Mouse (Mus musculus) inflammation-experienced regulatory T-cells, adult 6 months (primary cell): ENCODE data around the gene Gale. TPM values are rescaled to one million over a fixed set of nuclear protein-coding genes. Genes with fewer than 3 reads are reported as not detected.

ENCODE experiments used
- ATAC-seq: one replicate; pipeline ENCODE4 v1.8.0; 2017
- polyA plus RNA-seq, 3 experiments: library from polyadenylated mRNA; unstranded; fragments of 100-300 nt; shearing (Covaris generic); gene quantifications; one replicate each; pipeline ENCODE4 v1.2.1; 2017

The Gale gene
- polyA plus RNA-seq, 3 experiments from 2014 or later = 14.2 to 26.3 (median 19.0) TPM

DNA sequence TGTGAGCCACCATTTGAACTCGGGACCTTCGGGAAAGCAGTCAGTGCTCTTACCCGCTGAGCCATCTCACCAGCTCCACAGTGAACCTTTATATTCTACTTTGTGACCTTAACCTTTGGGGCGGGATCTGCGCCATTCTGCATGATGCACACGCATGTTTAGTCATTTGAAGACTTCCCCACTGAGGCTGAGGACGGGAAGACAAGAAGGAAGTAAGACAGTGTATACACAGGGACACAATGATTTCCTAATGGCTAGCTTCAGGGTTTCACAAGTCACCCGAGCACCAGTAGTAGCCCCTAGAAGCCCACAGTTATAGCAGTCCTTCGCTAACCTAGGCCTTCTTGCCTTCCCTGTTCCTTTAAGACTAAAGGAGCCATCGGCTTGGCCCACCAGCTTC is 17.8 kb upstream of the Gale start:
- no peak for ATAC-seq

DNA sequence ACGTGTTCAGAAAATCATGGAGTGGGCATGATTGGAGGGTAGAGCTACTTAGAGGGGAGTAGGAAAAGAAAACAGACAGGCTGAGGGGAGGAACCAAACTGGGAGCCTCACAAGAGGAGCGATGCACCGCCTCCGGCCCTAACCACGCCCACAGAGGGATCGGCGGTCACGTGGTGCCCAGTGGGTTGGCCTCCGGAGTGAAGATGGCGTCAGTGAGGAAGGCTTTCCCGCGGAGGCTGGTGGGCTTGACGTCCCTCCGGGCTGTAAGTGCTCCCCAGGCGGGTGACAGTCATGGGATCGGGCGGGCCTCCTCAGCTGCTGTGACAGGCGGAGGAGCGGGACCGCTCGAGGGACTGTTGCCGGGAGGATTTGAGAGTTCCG is 17.3 kb upstream of the Gale start, which contains the start of gene Hmgcl:
TSS of gene Hmgcl (plus strand) at position 171 of the 381 bp plus-strand sequence.
- ATAC-seq = peak; percentile 98

DNA sequence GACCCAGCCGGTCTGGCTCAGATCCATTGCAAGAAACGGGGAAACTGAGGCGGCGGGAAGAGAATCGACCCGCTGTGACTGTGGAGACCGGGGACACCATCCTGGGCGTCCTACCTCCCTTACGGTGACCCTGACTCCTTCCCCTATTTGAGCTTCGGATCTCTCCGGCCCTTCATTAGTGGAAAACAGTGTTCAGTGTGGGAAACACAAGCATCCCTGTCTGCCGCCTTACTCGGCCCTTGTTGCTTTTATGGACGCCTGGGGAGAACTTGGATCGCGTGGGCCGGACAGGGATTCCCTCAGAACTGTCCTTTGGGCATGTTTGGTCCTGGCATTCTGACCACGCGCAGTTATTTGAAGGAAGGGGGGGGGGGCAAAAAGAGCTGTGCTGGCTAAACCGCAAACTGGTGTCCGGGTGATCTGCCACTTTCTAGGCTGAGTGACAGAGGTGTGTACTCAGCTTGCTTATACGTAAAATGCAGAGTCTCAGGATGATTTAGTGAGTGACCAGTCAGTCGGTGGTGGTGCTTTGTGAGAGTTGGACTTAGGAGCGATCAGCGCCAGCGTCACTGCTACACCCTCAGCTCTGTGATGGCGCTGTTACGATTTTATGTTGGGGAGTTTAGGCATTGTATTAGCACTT is 16.7 kb upstream of the Gale start:
- no peak for ATAC-seq

DNA sequence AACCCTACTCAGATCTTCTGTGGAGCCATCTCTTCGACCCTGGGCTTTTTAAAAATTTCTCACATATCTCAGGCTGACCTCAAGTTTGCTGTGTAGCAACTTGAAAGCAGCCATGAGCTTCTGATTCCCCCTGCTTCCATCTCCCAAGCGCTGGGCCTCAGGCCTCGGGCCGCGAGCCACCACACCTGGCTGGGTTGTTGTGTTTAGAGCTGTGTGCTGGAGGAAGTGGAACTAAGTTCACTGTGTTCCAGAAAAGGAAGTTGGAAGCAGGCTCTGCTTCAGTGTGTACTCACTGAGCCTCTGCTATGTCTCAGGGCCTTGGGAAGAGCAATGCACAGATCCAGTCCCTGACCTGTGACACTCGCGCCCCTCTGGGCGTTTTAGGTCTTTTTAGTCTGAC is 15.4 kb upstream of the Gale start:
- no peak for ATAC-seq

DNA sequence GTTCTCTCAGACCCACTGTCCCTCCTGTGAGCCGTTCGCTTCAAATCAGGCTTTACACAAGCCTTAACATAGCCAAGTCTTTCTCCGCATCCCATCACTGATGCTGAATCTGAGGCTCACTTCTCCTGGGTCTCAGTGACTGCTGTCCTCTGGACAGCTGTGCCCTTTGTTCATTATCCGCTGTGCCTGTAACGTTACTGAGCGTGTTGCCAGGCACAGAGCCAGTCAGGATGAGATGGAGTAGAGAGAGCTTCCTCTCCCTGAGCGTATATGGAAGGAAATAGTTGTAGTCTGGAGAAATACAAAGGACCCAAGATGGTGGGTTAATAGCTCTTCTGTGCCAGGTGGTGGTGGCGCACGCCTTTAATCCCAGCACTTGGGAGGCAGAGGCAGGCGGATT is 14.1 kb upstream of the Gale start:
- ATAC-seq = no peak

DNA sequence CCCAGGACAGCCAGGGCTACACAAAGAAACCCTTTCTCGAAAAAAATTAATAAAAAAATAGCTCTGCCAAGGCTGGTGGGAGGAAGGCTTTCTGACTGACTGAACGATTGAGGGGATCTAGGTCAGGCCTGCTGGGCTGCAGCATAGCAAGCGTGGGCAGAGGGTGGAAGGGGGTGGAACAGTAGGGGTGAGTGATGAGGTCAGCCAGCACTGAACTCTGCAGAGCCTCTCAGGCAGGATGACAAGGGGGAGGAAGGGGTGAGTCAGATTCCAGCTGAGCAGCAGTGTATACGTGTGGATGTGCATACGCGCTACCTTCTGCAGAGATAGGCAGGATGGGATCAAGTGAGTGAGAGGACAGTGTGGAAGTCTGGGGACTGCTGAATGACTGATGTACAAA is 13.6 kb upstream of the Gale start:
- ATAC-seq = no peak

DNA sequence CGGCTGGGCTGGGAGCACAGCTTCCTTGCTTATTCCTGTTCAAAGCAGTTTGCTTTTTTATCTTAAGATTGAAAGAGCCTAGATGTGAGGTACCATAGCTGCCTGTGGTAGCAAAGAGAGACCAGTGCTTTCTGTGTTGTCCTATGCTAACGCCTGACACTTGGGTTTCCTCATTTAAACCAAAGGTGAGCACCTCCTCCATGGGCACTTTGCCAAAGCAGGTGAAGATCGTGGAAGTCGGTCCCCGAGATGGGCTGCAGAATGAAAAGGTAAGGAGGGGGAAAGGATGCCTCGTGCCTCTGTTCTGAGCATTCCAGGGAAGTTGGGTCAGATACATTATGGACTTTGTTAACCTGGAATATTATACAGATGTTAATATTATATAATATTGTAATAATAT is 13.2 kb upstream of the Gale start:
- no peak for ATAC-seq

DNA sequence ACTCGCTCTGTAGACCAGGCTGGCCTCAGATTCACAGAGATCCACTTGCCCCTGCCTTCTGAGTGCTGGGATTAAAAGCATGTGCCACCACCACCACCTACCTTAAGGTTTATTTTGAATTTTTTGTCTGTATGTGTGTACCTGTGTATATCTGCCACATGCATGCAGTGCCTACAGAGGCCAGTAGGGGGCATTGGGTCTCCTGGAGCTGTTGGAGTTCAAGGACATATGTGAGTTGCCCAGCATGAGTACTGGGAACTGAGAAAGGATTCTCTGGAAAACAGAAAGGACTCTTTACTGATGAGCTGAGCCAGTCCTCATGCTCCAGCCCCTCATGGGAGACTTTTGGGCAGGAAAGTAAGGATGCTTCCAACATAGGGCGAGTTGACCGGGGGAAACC is 12.0 kb upstream of the Gale start:
- no peak for ATAC-seq

DNA sequence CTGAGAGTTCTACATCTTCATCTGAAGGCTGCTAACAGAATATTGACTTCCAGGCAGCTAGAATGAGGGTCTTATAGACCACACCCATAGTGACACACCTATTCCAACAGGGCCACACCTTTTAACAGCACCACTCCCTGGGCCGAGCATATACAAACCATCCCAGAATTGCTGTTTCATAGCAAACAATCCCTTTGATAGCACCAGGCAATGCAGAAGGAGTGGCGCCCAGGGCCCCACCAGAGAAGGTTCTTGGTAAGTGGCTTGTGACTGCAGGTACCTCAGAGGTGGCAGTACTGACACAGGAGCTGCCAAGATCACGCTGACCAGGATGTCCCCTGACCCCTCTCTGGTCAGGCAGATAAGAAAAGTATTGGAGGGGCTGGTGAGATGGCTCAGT is 10.3 kb upstream of the Gale start:
- ATAC-seq = no peak

DNA sequence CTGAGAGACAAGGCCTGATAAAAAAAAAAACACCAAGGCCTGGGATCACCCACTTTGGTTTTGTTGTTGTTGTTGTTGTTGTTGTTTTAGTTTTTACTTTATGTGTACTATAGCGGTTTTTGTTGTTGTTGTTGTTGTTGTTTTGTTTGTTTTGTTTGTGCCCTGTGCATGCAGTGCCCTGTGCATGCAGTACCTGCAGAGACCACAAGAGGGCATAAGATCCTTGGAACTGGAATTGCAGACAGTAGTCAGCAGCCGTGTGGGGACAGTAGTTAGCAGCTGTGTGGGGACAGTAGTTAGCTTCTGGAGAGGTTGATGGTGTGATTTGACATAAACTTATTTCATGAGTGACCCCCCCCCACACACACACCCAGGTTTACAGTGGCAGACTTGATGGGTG is 9.3 kb upstream of the Gale start:
- ATAC-seq = peak; percentile 65

DNA sequence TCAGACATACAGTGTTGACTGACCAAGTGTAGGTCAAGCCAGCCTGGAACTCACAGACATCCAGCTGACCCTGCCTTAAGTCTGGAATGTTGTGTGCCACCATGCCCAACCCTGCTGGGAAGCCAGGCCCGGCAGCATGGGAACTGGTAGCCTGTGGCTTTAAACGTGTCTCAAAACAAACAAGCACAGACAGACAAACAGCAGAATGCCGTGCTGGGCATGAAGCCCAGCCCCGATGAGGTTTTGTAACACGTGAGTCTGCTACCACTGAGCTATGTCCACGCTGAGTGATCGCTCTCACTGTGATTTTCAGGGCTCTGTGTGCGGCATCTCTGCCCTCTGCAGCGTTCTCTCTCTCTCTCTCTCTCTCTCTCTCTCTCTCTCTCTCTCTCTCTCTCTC is 7.6 kb upstream of the Gale start:
- ATAC-seq = no peak

DNA sequence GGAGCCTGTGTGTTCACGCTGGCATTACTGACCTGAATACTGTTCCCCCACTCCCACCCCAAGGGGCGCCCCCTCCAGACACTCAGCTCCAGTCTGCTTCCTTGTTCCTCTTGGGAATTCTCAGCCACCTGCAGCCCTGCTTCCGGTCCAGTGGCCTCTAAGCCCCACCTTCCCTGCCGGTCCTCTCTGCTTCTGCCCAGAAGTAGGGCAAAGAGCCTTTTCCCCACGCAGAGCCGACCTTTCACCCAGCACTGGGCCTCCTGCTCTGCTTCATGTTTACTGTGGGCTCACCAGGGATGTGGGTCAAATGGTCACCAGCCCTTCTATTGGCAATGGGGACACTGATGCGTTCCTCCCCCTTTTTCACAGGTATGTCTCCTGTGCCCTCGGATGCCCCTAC is 5.2 kb upstream of the Gale start:
- ATAC-seq = no peak

DNA sequence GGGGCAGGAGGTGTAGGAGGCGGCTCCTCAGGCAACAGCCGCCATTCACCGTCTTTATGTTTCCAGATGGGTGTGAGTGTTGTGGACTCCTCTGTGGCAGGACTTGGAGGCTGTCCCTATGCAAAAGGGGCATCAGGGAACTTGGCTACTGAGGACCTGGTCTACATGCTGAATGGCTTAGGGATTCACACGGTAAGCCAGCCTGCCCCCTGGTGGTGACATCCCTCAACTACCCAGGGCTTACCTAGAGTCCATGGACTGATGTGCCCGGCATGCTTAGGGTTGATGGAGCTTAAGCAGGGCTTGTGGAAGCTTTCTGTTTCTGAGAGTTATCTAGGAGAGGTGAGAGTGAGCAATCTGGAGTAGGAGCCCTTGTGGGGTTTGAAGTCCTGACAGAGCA is 2.8 kb upstream of the Gale start:
- ATAC-seq = peak; percentile 52

DNA sequence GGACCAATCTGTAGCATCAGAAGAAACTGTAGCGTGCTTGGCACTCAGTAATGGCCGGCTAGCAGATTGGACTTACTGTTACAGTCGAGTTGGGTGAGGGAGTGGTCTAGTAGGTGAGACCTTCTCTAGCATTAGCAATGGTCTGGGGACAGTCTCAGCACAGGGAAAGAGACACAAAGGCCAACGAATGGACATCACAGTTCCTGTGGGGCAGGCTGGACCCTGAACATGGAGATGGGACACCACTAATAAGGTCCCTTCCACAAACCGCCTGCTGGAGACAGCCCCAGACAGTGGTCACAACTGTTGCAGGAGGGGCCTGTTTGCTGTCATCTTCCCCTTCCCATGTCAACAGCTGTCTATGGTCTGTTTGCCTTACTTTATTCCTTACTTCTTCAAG is 1.8 kb upstream of the Gale start:
- ATAC-seq = no peak

DNA sequence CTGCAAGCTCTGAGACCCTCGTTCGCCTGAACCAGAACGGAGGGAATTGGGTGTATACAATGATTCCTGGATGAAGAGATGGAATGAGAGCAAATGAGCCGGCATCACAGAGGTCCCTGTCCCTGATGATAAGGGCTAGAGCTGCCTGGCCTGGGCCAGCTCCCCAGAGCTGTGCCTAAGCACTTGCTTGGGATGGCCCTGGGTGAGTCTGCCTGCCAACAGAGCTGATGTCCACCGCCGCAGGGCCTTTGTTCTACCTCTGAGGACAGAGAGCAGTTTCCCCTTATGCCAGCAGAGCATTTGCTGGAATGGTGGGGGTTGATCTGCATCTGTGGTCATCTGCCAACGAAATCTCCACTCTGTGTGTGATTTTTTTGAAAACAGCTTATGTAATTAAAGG is 1.3 kb upstream of the Gale start:
- ATAC-seq = no peak

DNA sequence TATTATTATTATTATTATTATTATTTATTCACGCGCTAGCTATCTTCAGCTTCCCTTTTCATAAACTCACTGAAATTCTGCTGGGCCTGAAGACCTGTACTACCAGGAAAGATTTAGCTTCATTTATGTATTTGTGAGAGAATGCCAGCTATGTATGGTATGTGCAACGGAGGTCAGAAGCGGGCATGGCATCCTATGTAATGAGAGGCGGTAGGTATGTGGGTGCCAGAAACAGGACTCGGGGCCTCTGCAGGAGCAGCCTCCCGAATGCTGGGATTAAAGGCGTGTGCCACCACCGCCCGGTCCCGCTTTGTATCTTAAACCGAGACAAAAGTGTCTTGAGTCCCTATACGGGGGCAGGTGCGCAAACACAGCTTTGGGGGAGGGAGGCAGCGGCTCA is 581 bp upstream of the Gale start:
- ATAC-seq = no peak

DNA sequence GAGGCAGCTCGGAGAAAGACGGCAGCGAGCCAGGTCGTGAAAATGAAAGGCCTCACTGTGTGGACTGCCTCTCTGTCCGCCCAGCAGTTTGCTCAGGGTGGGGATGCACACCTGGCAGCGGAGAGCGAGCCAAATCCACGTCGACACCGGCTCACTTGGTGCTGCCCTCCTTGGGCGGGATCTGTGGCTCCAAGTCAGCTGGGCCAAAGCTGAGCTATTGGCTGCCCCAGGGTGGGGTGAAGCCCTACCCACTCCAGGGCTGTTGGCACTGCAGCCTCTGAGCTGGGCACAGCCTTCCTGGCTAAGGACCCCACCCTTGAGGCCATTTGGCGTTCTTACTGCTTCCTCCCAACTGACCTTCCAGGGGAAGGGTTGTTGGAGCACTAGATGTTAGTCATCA is 899 bp downstream of the Gale start:
- ATAC-seq = no peak

DNA sequence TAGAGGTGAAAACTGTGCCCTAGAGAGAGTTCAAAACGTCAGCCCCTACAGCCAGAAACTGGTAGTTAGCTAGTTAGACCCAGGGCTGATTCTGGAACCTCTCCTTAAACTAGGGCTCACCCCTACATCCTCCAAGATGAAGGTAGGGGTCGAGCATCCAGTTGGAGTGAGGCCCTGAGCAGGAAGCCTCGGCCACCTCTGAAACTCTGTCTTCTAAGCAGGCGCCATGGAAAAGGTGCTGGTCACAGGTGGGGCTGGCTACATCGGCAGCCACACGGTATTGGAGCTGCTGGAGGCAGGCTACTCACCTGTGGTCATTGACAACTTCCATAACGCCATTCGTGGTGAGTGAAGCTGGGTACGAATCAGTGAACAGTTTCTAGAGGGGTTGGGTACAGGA is 1.6 kb downstream of the Gale start:
- no peak for ATAC-seq

DNA sequence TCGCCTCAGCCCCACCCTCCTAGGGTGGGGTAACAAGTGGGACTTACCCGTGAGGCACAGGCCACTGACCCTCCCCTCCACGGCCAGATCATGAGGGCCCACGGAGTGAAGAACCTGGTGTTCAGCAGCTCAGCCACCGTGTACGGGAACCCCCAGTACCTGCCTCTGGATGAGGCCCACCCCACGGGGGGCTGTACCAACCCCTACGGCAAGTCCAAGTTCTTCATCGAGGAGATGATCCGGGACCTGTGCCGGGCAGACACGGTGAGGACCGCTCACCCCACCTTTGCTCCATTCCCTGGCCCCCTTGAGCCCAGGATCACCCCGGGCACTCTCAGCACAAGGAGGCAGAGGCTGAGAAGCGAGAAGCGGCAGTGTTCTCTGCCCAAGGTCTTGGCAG is 2.8 kb downstream of the Gale start:
- no peak for ATAC-seq

DNA sequence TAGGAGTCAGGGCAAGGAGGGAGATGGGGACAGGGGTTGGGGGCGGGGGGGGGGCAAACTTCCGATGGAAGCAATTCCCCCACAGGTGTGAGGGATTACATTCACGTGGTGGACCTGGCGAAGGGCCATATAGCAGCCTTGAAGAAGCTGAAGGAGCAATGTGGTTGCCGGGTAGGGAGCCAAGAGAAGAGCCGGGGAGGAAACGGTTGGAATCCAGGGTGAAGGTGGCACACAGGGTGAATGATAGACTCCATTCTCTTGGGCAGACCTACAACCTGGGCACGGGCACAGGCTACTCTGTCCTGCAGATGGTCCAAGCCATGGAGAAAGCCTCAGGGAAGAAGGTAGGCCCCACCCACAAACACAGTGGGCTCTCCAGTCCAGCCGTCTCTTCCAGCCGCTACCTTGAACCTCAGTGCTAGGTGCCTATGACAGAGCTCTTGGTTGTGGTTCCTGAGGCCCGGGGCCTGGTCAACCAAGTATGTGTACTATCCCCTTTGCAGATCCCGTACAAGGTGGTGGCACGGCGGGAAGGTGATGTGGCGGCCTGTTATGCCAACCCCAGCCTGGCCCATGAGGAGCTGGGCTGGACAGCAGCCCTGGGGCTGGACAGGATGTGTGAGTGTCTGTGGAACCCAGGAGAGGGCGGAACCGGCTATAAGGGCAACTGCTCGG is 3.7 kb downstream of the Gale start:
- no peak for ATAC-seq

DNA sequence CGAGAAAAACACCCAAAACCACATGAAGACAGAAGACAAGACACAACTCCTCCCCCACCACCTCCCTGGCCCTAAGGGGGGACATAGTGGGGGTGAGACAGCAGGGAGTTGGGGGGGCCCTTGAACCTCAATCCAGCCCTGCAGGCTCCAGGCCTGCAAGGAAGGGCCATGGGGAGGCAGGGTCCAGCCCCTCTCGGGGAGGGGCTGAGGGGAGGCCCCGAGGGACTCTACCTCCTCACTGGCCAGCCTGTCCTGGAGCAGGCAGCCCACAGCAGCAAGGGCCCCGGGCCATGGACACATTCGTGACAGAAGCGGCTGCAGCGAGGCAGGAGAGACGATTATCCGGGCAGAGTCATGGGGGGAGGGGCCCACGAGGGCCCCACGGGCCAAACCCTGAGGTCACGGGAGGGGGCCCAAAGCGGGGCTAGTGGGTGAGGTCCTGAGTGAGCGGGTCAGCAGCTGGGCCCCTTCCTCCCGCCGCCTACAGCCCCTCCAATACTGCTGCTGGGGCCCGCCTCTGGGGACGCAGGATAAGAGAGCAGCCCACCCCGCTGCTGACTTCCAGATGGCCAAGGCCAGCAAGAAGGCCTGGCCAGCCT is 4.8 kb downstream of the Gale start:
- ATAC-seq = no peak

DNA sequence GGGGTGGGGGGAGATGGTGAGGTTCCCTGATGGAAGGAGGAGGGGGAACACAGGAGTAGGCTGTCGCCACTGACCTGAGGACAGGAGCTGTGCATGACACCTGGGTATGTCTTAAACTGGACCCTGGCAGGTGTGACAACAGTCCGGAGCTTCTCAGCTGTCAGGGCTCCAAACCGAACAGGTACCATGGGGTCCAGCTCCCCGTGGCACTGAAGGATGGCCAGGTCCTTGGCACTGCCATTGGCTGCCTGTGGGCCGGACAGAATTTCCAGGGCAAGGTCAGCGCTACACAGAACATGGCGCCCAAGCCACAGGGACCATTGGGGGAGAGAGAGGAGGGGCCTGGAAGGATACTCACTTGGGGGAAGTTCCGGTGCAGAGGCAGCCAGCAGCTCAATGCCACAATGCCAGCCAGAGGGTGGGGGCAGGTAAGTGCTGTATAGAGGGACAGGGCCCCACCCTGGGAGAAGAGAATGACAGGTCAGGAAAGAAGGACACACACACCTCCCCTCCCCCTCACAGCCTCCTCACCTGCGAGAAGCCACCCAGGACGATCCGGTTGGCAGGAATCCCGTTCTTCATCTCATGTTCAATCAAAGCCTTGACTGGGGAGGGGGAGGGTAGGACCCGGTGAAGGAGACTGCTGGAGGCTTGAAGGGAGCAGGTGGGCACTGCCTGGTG is 5.7 kb downstream of the Gale start:
- no peak for ATAC-seq

DNA sequence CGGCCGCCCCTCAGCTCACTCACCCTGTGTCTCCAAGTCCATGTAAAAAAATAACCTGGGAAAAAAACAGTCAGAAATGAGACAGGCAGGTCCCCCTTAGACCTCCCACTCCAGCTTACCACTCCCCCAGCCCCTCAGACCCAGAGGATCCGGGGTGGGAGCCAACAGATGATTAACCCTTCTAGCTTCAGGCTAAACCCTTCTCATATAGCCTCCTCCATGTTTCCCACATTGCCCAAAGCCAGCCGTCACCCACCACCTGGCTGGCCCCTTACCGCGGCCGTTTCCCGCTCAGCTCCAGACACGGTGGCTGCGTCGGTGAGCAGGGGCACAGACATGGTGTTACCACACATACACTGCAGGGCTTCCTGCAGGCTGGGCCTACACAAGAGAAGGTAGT is 7.1 kb downstream of the Gale start:
- no peak for ATAC-seq
